Mouse (Mus musculus) embryonic facial prominence, embryonic 13.5 days (tissue): ENCODE measurements at regions not wholly inside any gene's neighbourhood (a gene's known extent, or its start where the extent isn't known, plus 50 kb on each side); places are given as distances from the start of the nearest gene placed in this dataset.

ENCODE experiments used
- ATAC-seq: fragments of 200-750 bp; cut with Nextera tagmentation; 2 replicates; pipeline ENCODE4 v1.8.0; 2017; ENCODE audit warnings: low read depth; ENCODE audit not compliant: insufficient number of reproducible peaks, insufficient read depth, low FRiP score, low TSS enrichment
- H3K27ac ChIP-seq: fragments of 300-500 bp; sonication (generic); 2 replicates; pipeline ENCODE4 v1.5.1; 2015; ENCODE audit warnings: moderate library complexity, mild to moderate bottlenecking, inconsistent platforms
- H3K27me3 ChIP-seq: fragments of 300-500 bp; sonication (generic); 2 replicates; pipeline ENCODE4 v1.6.1; 2015; ENCODE audit warnings: mild to moderate bottlenecking, inconsistent platforms
- H3K36me3 ChIP-seq: fragments of 300-500 bp; sonication (generic); 2 replicates; pipeline ENCODE4 v1.6.1; 2015; ENCODE audit warnings: mild to moderate bottlenecking, inconsistent platforms
- H3K4me1 ChIP-seq: fragments of 300-500 bp; sonication (generic); 2 replicates; pipeline ENCODE4 v1.6.1; 2015; ENCODE audit warnings: inconsistent platforms
- H3K4me2 ChIP-seq: fragments of 300-500 bp; sonication (generic); 2 replicates; pipeline ENCODE4 v1.6.1; 2015; ENCODE audit warnings: moderate library complexity, mild to moderate bottlenecking, inconsistent platforms
- H3K4me3 ChIP-seq: fragments of 300-500 bp; sonication (generic); 2 replicates; pipeline ENCODE4 v1.5.1; 2015; ENCODE audit warnings: mild to moderate bottlenecking, inconsistent platforms
- H3K9ac ChIP-seq: fragments of 300-500 bp; sonication (generic); 2 replicates; pipeline ENCODE4 v1.6.1; 2015; ENCODE audit warnings: mild to moderate bottlenecking, inconsistent platforms
- H3K9me3 ChIP-seq: fragments of 300-500 bp; sonication (generic); 2 replicates; pipeline ENCODE4 v1.6.1; 2016; ENCODE audit warnings: inconsistent platforms
- WGBS: fragments of 180-500 bp; shearing (Covaris S2); methylation state at CpG from one replicate; pipeline ENCODE4 v1.1.7; 2015; ENCODE audit warnings: mixed read lengths; 5-methylcytosine and 5-hydroxymethylcytosine counted together

DNA sequence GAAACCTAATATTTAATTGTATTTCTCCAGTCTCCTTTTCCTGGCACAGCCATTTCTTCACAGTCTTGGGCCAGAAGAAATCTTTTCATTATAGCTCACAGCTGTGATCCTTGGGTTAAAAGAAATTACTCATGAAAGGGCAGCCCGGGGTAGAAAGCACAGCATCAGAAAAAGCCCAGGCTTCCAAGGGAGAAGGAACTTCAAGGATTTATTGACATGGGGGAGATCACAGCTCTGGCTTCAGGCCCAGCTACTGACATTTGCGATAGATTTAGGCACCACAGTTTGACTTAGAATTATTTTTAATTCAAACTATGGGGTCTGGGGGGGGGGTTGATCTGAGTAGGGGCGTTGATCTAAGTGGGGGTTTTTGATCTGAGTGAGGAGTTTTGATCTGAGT lies 291.3 kb downstream of the Gm9195 start:
- no peaks in the 10 kb centered on the region for H3K9me3 ChIP-seq
- H3K4me3 ChIP-seq: no peak overlapping the region
- H3K4me1 ChIP-seq: no peaks in the 10 kb centered on the region
- H3K27ac ChIP-seq: no peak overlapping the region
- ATAC-seq: no peak
- H3K36me3 ChIP-seq: no peaks in the 10 kb centered on the region
- no peak overlapping the region for H3K4me2 ChIP-seq
- no peaks in the 10 kb centered on the region for H3K27me3 ChIP-seq
- WGBS: 61% methylated on average over 3 of the region's 3 CpGs
- no peak overlapping the region for H3K9ac ChIP-seq

DNA sequence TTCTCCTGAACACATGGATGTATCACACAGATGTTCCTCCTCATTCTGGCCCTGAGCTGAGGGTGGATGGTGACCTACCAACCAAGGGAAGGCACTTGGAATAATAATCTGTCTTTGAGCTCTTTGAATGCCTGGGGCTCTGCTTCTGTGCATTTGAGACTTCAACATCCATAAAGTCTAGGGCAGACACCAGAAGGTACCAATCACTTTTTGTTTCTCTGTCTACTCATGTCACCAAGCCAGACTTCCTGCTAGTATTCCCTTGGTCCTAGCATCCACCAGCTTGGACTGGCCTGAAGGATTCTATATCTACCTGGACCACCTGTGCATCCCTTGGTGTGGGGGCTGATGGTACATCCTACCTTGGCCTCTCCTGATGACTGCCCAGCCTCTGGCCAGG lies 291.7 kb downstream of the Gm9195 start:
- no peaks in the 10 kb centered on the region for H3K4me1 ChIP-seq
- H3K4me2 ChIP-seq: no peak overlapping the region
- no peak overlapping the region for H3K4me3 ChIP-seq
- no peaks in the 10 kb centered on the region for H3K36me3 ChIP-seq
- H3K27me3 ChIP-seq: no peaks in the 10 kb centered on the region
- H3K9ac ChIP-seq: no peak overlapping the region
- no peak overlapping the region for H3K27ac ChIP-seq
- H3K9me3 ChIP-seq: no peaks in the 10 kb centered on the region
- ATAC-seq: no peak

DNA sequence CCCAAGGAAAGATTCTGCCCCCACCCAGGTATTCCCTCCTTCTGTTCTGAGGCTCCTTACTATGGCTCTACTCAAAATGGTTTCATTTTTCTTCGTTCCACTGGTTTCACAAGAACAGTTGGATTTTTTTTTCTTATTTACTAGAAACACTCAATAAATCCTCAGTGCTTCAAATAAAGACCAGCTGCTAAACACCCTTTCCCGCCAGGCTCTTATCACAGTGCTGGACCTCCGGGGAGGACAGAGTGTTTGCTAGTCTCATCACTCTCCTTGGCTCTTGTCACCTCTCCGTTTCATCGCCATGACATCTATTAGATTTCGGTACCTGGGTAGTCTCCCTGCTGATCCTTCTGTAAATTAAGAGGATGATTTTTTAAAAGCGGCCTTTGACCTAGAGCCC lies 293.7 kb downstream of the Gm9195 start:
- 59% methylated on average over 7 of the region's 7 CpGs for WGBS
- ATAC-seq: no peak
- Histone ChIP-seq H3K36me3 (no peaks in the 10 kb centered on the region), H3K4me3 (no peak overlapping the region), H3K4me1 (no peaks in the 10 kb centered on the region), H3K9ac (no peak overlapping the region), H3K27me3 (no peaks in the 10 kb centered on the region), H3K4me2 (no peak overlapping the region), H3K27ac (no peak overlapping the region), H3K9me3 (no peaks in the 10 kb centered on the region)

DNA sequence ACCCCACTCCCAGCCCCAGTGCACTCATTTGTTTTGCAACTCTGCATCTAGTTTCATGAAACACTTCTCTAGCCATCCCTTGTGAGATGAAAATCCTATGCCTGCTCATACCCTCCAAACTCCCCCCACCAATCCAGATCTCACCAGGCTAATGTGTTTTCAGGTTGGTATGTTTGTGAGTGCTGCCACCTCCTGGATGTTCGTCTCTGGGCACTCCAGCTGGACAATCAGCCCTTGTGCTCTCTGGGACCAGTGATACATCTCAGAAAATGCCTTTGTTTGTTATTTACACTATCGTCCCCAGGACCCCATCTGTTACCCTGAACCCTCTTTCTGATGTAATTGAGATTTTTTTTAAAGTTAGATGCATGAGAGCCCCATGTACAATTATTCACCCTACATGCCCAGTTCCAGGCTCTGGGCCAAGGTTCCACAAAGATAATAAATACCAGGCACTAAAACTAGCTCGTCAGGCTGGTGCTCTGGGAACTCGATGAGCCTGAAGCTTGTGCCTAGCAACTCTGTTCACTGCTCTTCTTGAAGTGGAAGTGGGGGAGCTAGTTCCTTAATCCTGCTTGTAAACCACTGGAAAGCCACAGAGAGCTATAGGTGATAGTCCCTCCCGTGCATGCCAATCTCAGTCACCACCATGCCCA lies 304.2 kb downstream of the Gm9195 start:
- no peaks in the 10 kb centered on the region for H3K36me3 ChIP-seq
- H3K4me3 ChIP-seq: no peak overlapping the region
- no peak for ATAC-seq
- H3K9ac ChIP-seq: no peak overlapping the region
- H3K4me1 ChIP-seq: peaks cover 5% of the 10 kb centered on the region; the same call in 1 of the 2 replicates
- no peaks in the 10 kb centered on the region for H3K27me3 ChIP-seq
- no peak overlapping the region for H3K4me2 ChIP-seq
- WGBS: 18% methylated on average over 5 of the region's 5 CpGs
- H3K27ac ChIP-seq: no peak overlapping the region
- H3K9me3 ChIP-seq: no peaks in the 10 kb centered on the region

DNA sequence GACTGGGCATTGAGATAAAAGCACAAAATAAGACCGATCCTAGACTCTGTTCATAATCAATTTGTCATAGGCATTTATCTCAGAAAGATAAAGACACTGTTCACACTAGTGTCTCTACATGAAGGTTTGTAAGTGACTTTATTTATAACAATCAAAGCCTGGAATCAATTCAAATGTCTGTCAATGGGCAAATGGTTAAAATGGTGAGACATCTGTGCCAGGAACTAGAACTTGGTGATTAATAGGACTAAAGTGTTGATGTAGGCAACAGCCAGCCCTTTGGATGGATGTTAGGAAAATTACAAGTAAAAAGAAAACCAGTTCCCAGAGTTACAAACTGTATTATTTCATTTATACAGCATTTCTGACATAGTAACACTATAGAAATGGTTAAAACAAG lies 315.9 kb downstream of the Gm9195 start:
- 84% methylated on average over 1 of the region's 1 CpGs for WGBS

GRCm38 (mm10) chr14:72172549-72173405 lies 318.9 kb downstream of the Gm9195 start:
- Histone ChIP-seq H3K4me3 (no peak overlapping the region), H3K9ac (no peak overlapping the region), H3K4me1 (no peaks in the 10 kb centered on the region), H3K4me2 (no peak overlapping the region), H3K36me3 (no peaks in the 10 kb centered on the region), H3K27ac (no peak overlapping the region), H3K9me3 (no peaks in the 10 kb centered on the region), H3K27me3 (no peaks in the 10 kb centered on the region)
- no peak for ATAC-seq
- 69% methylated on average over 20 of the region's 20 CpGs for WGBS

More for the DNA sequence above, 315.9 kb downstream of the Gm9195 start:
- no peak for ATAC-seq
- H3K4me2 ChIP-seq: no peak overlapping the region
- H3K4me3 ChIP-seq: no peak overlapping the region
- H3K27ac ChIP-seq: no peak overlapping the region
- H3K9me3 ChIP-seq: no peaks in the 10 kb centered on the region
- no peaks in the 10 kb centered on the region for H3K4me1 ChIP-seq
- H3K9ac ChIP-seq: no peak overlapping the region
- no peaks in the 10 kb centered on the region for H3K36me3 ChIP-seq
- no peaks in the 10 kb centered on the region for H3K27me3 ChIP-seq

GRCm38 (mm10) chr14:72171777-72172176 lies 319.9 kb downstream of the Gm9195 start:
- ATAC-seq: no peak
- Histone ChIP-seq H3K27ac (no peak overlapping the region), H3K4me1 (no peaks in the 10 kb centered on the region), H3K27me3 (no peaks in the 10 kb centered on the region), H3K4me2 (no peak overlapping the region), H3K9me3 (no peaks in the 10 kb centered on the region), H3K4me3 (no peak overlapping the region), H3K9ac (no peak overlapping the region), H3K36me3 (no peaks in the 10 kb centered on the region)
- WGBS: 71% methylated on average over 3 of the region's 3 CpGs

DNA sequence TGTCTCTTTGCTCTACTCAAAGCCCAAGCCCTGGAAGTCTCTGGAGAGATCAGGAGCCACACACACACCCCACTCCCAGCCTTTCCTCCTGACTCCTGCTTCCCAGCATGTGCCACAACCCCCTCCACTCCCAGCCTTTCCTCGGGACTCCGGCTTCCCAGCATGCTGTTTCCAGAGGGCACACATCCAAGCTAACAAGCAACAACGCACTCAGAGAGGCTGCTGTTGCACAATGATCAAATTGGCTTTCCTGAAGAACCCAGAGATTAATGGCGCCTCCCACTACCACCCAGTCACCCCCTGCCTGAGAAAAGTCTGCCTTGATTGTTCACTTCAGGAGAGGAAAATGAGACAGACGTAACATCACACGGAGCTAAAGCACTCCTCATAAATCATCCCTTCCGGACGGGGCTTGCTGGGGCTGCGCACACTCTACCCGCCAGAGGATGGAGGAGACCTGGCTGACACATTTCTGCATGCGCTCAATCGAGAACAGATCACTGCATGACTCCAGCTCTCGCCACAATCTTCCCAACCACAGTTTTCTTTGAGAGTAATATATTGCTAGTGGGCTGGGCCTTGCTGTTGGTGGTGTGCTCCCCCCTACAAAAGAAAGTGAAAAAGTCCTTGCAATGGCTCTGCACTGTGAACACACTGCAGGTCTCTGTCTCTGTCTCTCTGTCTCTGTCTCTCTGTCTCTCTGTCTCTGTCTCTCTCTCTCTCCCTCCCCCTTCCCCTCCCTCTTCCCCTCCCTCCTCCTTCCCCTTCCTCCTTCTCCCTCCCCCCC lies 332.9 kb downstream of the Gm9195 start:
- Histone ChIP-seq H3K4me1 (peaks cover 6% of the 10 kb centered on the region; the same call in 1 of the 2 replicates), H3K4me2 (peak overlapping the region; percentile 35), H3K4me3 (no peak overlapping the region), H3K9me3 (no peaks in the 10 kb centered on the region), H3K9ac (0 out of 2 replicates have a peak overlapping the region, but pooled peaks have one; percentile 2), H3K27me3 (no peaks in the 10 kb centered on the region), H3K27ac (0 out of 2 replicates have a peak overlapping the region, but pooled peaks have one; percentile 11), H3K36me3 (no peaks in the 10 kb centered on the region)
- WGBS: 33% methylated on average over 13 of the region's 13 CpGs
- peak; percentile 64; the same call in 1 of the 2 replicates for ATAC-seq

- Histone ChIP-seq H3K36me3 (no peaks in the 10 kb centered on the region), H3K27me3 (no peaks in the 10 kb centered on the region), H3K4me1 (peaks cover 8% of the 10 kb centered on the region), H3K27ac (no peak overlapping the region), H3K9me3 (no peaks in the 10 kb centered on the region), H3K4me3 (no peak overlapping the region), H3K9ac (no peak overlapping the region), H3K4me2 (no peak overlapping the region)
- no peak for ATAC-seq
- WGBS: 14% methylated on average over 11 of the region's 11 CpGs
These were observed 336.3 kb downstream of the Gm9195 start for GRCm38 (mm10) chr14:72155197-72155907.

GRCm38 (mm10) chr14:72151676-72152075 lies 340.0 kb downstream of the Gm9195 start:
- H3K9me3 ChIP-seq: no peaks in the 10 kb centered on the region
- no peak overlapping the region for H3K9ac ChIP-seq
- WGBS: 70% methylated on average over 4 of the region's 4 CpGs
- no peak overlapping the region for H3K4me2 ChIP-seq
- H3K4me3 ChIP-seq: no peak overlapping the region
- H3K27ac ChIP-seq: no peak overlapping the region
- no peaks in the 10 kb centered on the region for H3K27me3 ChIP-seq
- no peaks in the 10 kb centered on the region for H3K36me3 ChIP-seq
- H3K4me1 ChIP-seq: peaks cover 16% of the 10 kb centered on the region
- ATAC-seq: no peak

DNA sequence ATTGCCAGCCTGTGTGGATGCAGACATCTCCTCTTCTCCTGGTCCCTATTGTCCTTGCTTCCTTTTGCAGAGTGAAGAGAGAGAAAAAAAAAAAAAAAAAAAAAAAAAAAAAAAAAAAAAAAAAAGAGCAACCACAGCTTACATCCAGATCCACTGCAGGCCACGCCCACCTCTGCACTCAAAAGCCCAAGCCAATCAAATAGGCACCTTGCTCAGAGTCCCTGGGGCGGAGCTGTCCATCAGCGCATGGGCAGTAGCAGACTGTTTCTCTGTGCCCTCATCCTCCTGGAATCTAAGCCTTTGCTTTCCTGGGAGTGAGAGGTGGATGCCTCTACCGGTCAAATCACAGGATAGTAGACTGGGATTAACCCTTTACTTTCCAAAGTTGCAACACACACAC lies 342.2 kb downstream of the Gm9195 start:
- H3K4me1 ChIP-seq: peaks cover 22% of the 10 kb centered on the region
- H3K27ac ChIP-seq: no peak overlapping the region
- 27% methylated on average over 4 of the region's 4 CpGs for WGBS
- H3K4me3 ChIP-seq: no peak overlapping the region
- H3K4me2 ChIP-seq: no peak overlapping the region
- no peaks in the 10 kb centered on the region for H3K27me3 ChIP-seq
- no peaks in the 10 kb centered on the region for H3K36me3 ChIP-seq
- H3K9me3 ChIP-seq: no peaks in the 10 kb centered on the region
- H3K9ac ChIP-seq: no peak overlapping the region
- no peak for ATAC-seq
